Mouse (Mus musculus) left cerebral cortex, adult 9 months (tissue): ENCODE data around the gene Gpr179.

Experiments used
- DNase-seq, 2 experiments: peaks; one replicate each; pipeline ENCODE4 v3.0.0; 2022; ENCODE audit warnings: low spot score in 2 of 2

The Gpr179 gene

DNA sequence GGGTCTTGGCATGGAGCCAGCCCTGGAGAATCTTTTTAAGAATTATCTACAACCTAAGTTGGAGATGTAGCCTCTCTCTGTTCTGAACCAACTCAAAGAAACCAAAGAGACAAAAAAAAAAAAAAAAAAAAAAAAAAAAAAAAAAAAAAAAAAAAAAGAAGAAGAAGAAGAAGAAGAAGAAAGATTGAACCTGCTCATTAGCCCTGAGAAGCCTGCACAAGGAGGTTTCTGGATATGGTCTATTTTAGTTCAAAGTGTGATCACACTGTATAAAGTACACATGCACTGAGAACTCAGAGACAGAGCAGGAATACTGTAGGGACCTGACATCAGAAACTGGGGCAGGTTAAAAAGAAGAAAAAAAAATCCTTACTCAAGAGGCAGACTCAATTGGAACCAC, 64.2 kb downstream of the Gpr179 start:
- DNase-seq = no peak

DNA sequence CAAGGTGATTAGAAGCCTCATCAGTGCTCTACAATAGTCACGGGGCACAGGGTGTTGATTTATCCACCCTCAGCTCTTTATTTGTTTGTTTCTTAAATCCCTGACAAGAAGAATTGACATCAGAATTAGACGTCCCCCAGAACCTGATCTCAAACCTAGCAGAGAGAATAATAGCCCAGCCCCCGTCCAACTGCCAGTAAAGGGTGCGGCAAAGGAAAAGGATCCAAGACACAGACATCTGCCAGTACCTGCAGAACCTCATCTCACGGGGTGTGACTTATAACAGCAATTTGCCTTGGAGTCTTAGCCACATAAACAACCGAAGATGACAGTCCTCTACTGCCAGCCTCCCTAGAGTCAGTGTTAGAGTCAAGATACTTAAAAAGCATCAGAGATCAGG, 64.9 kb downstream of the Gpr179 start:
- no peak for DNase-seq

DNA sequence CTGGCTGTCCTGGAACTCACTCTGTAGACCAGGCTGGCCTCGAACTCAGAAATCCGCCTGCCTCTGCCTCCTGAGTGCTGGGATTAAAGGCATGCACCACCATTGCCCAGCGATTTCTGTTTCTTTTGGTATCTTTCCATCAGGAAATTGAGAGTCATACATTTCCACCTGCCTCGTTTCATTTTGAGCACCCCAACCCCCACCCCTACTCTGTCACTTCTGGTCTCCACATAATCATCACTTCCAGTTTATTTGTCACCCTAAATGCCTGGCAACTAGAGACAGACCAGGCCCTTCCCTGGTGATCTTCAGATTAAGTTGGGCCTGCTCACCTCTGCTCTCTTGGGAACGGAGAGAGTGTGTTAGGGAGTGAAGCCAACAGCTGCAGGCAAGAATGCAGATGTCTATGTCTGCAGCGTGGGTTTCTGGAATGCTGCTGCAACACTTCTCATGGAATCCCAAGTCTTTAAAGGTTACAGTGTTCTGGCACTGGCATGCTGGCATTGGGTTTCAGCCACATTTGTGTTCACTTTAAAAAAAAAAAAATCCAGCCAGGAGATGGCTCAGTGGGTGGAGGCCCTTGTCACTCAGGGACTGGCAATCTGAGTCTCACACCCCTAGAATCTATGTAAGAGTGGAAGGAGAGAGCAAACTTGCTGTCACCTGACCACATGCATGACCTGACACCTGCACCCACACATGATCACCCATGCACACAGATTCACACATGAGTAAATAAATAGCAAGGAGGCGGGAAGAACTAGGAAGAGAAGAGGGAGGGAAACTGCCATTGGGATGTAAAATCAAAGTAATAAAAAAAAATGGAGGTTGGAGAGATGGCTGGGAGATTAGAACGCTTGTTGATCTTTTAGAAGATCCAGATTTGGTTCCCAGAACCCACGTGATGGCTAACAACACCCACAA, 65.8 kb downstream of the Gpr179 start:
- DNase-seq = no peak

DNA sequence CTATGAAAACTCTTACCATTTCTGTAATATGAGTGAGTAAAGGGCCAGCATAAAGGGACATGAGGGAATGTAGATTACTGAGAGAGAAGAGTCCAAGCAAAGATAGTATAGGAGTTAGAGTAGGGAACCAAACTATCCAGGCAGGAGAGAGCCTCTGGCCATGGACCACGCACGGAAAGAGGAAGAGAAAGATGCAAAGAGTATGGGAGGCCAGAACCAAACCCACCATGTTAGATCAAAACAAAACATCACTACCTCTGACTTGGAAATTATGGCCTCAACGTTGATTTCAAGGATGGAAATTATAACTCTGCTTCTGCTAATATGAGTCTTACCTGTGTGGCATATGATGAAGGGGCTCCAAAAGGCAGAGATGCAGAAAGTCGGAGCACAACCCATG, 67.0 kb downstream of the Gpr179 start:
- no peak for DNase-seq

DNA sequence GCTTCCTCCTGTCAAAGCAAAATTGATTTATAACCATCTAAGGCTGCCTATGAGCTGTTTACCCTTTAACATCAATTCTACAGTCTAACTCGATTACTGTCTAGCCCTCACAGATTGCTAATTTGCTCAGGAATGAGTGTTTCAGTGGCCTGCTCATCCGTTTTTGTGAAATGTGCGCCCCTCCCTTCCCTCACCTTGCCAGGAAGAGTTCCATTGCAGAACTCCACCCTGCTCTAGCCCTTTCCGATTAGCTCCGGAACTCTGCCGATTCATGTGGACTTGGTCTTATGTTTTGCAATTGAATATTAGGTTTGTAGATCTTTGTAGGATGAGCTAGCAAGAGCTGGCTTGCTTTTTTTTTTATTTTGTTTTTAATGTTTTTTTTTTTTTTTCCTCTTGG, 69.7 kb downstream of the Gpr179 start:
- DNase-seq = no peak
